Mouse (Mus musculus) forebrain, embryonic 13.5 days (tissue): ENCODE data around the gene Dcun1d2. TPM values are rescaled to one million over a fixed set of nuclear protein-coding genes. Genes with fewer than 3 reads are reported as not detected.
A peak's percentile ranks its signal among the peaks of the same experiment; 100 is the strongest.
"Not testable (repeated sequence)": the region's sequence is repeated elsewhere in the genome, so short reads cannot be mapped to it uniquely, and the experiment has no call there.

Experiments used
- ATAC-seq: fragments of 200-750 bp; cut with Nextera tagmentation; 2 replicates; pipeline ENCODE4 v1.8.0; 2017
- H3K27ac ChIP-seq: fragments of 300-500 bp; sonication (generic); 2 replicates; pipeline ENCODE4 v1.5.1; 2015; ENCODE audit warnings: inconsistent platforms, mild to moderate bottlenecking, moderate library complexity
- H3K27me3 ChIP-seq: fragments of 300-500 bp; sonication (generic); 2 replicates; pipeline ENCODE4 v1.6.1; 2015; ENCODE audit warnings: mild to moderate bottlenecking, inconsistent platforms
- H3K36me3 ChIP-seq: fragments of 300-500 bp; sonication (generic); 2 replicates; pipeline ENCODE4 v1.6.1; 2015; ENCODE audit warnings: mild to moderate bottlenecking, inconsistent platforms; ENCODE audit not compliant: poor library complexity, severe bottlenecking
- H3K4me1 ChIP-seq: fragments of 300-500 bp; sonication (generic); 2 replicates; pipeline ENCODE4 v1.6.1; 2015; ENCODE audit warnings: inconsistent platforms
- H3K4me2 ChIP-seq: fragments of 300-500 bp; sonication (generic); 2 replicates; pipeline ENCODE4 v1.6.1; 2015; ENCODE audit warnings: inconsistent platforms, mild to moderate bottlenecking, moderate library complexity
- H3K4me3 ChIP-seq: fragments of 300-500 bp; sonication (generic); 2 replicates; pipeline ENCODE4 v1.5.1; 2015; ENCODE audit warnings: mild to moderate bottlenecking, inconsistent platforms
- H3K9ac ChIP-seq: fragments of 300-500 bp; sonication (generic); 2 replicates; pipeline ENCODE4 v1.6.1; 2015; ENCODE audit warnings: mild to moderate bottlenecking, inconsistent platforms
- H3K9me3 ChIP-seq: fragments of 300-500 bp; sonication (generic); replicated peaks from 2 replicates; pipeline ENCODE4 v1.6.1; 2016; ENCODE audit warnings: inconsistent platforms
- WGBS: fragments of 180-500 bp; shearing (Covaris S2); methylation state at CpG from one replicate; pipeline ENCODE4 v1.1.7; 2015; 5-methylcytosine and 5-hydroxymethylcytosine counted together
- polyA plus RNA-seq: library from polyadenylated mRNA; unstranded; fragments of >200 nt; fragmentation: Nextera tagmentation; extraction: Ambion mirVana; gene quantifications from 2 replicates; pipeline ENCODE4 v1.2.1, GENCODE M21; 2015

The Dcun1d2 gene
- polyA plus RNA-seq = 31.6 and 35.1 TPM in 2 replicates

- WGBS = under 1% methylated on average over 79 of the region's 79 CpGs
- Histone ChIP-seq H3K4me1 (peaks cover 21% of the 10 kb centered on the region), H3K27ac (peak within 1 kb of the TSS; percentile 79), H3K36me3 (peaks cover 13% of the 10 kb centered on the region), H3K9me3 (no peaks in the 10 kb centered on the region), H3K4me2 (peak within 1 kb of the TSS; percentile 81), H3K4me3 (peak within 1 kb of the TSS; percentile 91), H3K27me3 (no peaks in the 10 kb centered on the region), H3K9ac (peak within 1 kb of the TSS; percentile 79)
- peak; percentile 96 for ATAC-seq
These were observed at the start of gene Dcun1d2, which contains the start of gene Tmco3 for GRCm38 (mm10) chr8:13287692-13288623. Gene Dcun1d2 (minus strand): TSS chr8:13288131. Gene Tmco3 (plus strand): TSS chr8:13288190.

GRCm38 (mm10) chr8:13337678-13338077 lies 49.7 kb upstream of the Dcun1d2 start:
- H3K4me3 ChIP-seq = peak overlapping the region; percentile 88
- H3K27ac ChIP-seq = peak overlapping the region; percentile 48
- no peaks in the 10 kb centered on the region for H3K27me3 ChIP-seq
- 80% methylated on average over 3 of the region's 3 CpGs for WGBS
- peak overlapping the region; percentile 97; the same call in 1 of the 2 replicates for H3K9ac ChIP-seq
- H3K9me3 ChIP-seq = no peaks in the 10 kb centered on the region
- H3K36me3 ChIP-seq = peaks cover 25% of the 10 kb centered on the region
- ATAC-seq = no peak
- peaks cover 20% of the 10 kb centered on the region for H3K4me1 ChIP-seq
- H3K4me2 ChIP-seq = peak overlapping the region; percentile 87

GRCm38 (mm10) chr8:13337245-13337644 lies 49.3 kb upstream of the Dcun1d2 start:
- Histone ChIP-seq H3K36me3 (peaks cover 20% of the 10 kb centered on the region), H3K4me1 (peaks cover 20% of the 10 kb centered on the region)
- not testable (repeated sequence) for H3K27me3 ChIP-seq, H3K9ac ChIP-seq, ATAC-seq, H3K4me3 ChIP-seq, H3K27ac ChIP-seq, H3K9me3 ChIP-seq, H3K4me2 ChIP-seq
- WGBS = 93% methylated on average over 6 of the region's 6 CpGs

GRCm38 (mm10) chr8:13334671-13335070 lies 46.7 kb upstream of the Dcun1d2 start:
- no peaks in the 10 kb centered on the region for H3K9me3 ChIP-seq
- H3K36me3 ChIP-seq = no peaks in the 10 kb centered on the region
- H3K4me1 ChIP-seq = peaks cover 2% of the 10 kb centered on the region; the same call in 1 of the 2 replicates
- no peak overlapping the region for H3K4me2 ChIP-seq
- WGBS = 46% methylated on average over 1 of the region's 1 CpGs
- no peak overlapping the region for H3K4me3 ChIP-seq
- no peak overlapping the region for H3K9ac ChIP-seq
- ATAC-seq = no peak
- no peak overlapping the region for H3K27ac ChIP-seq
- H3K27me3 ChIP-seq = no peaks in the 10 kb centered on the region

GRCm38 (mm10) chr8:13326598-13326997 lies 38.7 kb upstream of the Dcun1d2 start:
- peaks cover 10% of the 10 kb centered on the region; the same call in 1 of the 2 replicates for H3K36me3 ChIP-seq
- H3K27me3 ChIP-seq = no peaks in the 10 kb centered on the region
- no peaks in the 10 kb centered on the region for H3K4me1 ChIP-seq
- no peak overlapping the region for H3K4me2 ChIP-seq
- no peak overlapping the region for H3K27ac ChIP-seq
- no peak for ATAC-seq
- no peak overlapping the region for H3K4me3 ChIP-seq
- whole genome bisulfite sequencing = 38% methylated on average over 5 of the region's 5 CpGs
- no peak overlapping the region for H3K9ac ChIP-seq
- no peaks in the 10 kb centered on the region for H3K9me3 ChIP-seq

GRCm38 (mm10) chr8:13316671-13317070 lies 28.7 kb upstream of the Dcun1d2 start:
- no peaks in the 10 kb centered on the region for H3K4me1 ChIP-seq
- H3K4me2 ChIP-seq = no peak overlapping the region
- no peaks in the 10 kb centered on the region for H3K9me3 ChIP-seq
- no peak overlapping the region for H3K4me3 ChIP-seq
- no peak overlapping the region for H3K27ac ChIP-seq
- 93% methylated on average over 10 of the region's 10 CpGs for WGBS
- no peaks in the 10 kb centered on the region for H3K27me3 ChIP-seq
- H3K36me3 ChIP-seq = peaks cover 73% of the 10 kb centered on the region
- no peak for ATAC-seq
- H3K9ac ChIP-seq = no peak overlapping the region

- ATAC-seq = no peak
- Histone ChIP-seq H3K27me3 (no peaks in the 10 kb centered on the region), H3K36me3 (peaks cover 75% of the 10 kb centered on the region), H3K4me3 (no peak overlapping the region), H3K4me2 (no peak overlapping the region), H3K9me3 (no peaks in the 10 kb centered on the region), H3K9ac (no peak overlapping the region), H3K4me1 (no peaks in the 10 kb centered on the region), H3K27ac (no peak overlapping the region)
- 82% methylated on average over 3 of the region's 3 CpGs for WGBS
These were observed 27.0 kb upstream of the Dcun1d2 start for GRCm38 (mm10) chr8:13314922-13315321.

- 87% methylated on average over 9 of the region's 9 CpGs for WGBS
- Histone ChIP-seq H3K9me3 (peaks cover 3% of the 10 kb centered on the region; the same call in 1 of the 2 replicates), H3K4me1 (no peaks in the 10 kb centered on the region), H3K36me3 (peaks cover 74% of the 10 kb centered on the region), H3K4me2 (no peak overlapping the region), H3K4me3 (no peak overlapping the region), H3K27me3 (no peaks in the 10 kb centered on the region), H3K27ac (no peak overlapping the region), H3K9ac (no peak overlapping the region)
- ATAC-seq = no peak
These were observed 19.0 kb upstream of the Dcun1d2 start for GRCm38 (mm10) chr8:13306916-13307315.

GRCm38 (mm10) chr8:13306309-13306909 lies 18.5 kb upstream of the Dcun1d2 start:
- WGBS = 83% methylated on average over 7 of the region's 7 CpGs
- ATAC-seq = no peak
- H3K27ac ChIP-seq = no peak overlapping the region
- H3K9ac ChIP-seq = no peak overlapping the region
- no peaks in the 10 kb centered on the region for H3K27me3 ChIP-seq
- H3K4me1 ChIP-seq = no peaks in the 10 kb centered on the region
- peaks cover 3% of the 10 kb centered on the region; the same call in 1 of the 2 replicates for H3K9me3 ChIP-seq
- no peak overlapping the region for H3K4me3 ChIP-seq
- H3K36me3 ChIP-seq = peaks cover 79% of the 10 kb centered on the region
- no peak overlapping the region for H3K4me2 ChIP-seq

- H3K9ac ChIP-seq = no peak overlapping the region
- ATAC-seq = no peak
- H3K4me3 ChIP-seq = no peak overlapping the region
- H3K27me3 ChIP-seq = no peaks in the 10 kb centered on the region
- H3K9me3 ChIP-seq = peaks cover 3% of the 10 kb centered on the region; the same call in 1 of the 2 replicates
- H3K27ac ChIP-seq = no peak overlapping the region
- 94% methylated on average over 4 of the region's 4 CpGs for WGBS
- H3K4me1 ChIP-seq = no peaks in the 10 kb centered on the region
- no peak overlapping the region for H3K4me2 ChIP-seq
- H3K36me3 ChIP-seq = peaks cover 80% of the 10 kb centered on the region
These were observed 18.0 kb upstream of the Dcun1d2 start for GRCm38 (mm10) chr8:13305884-13306283.

GRCm38 (mm10) chr8:13305459-13305858 lies 17.5 kb upstream of the Dcun1d2 start:
- Histone ChIP-seq H3K9me3 (peaks cover 3% of the 10 kb centered on the region; the same call in 1 of the 2 replicates), H3K9ac (no peak overlapping the region), H3K4me3 (no peak overlapping the region), H3K27ac (no peak overlapping the region), H3K4me2 (no peak overlapping the region), H3K36me3 (peaks cover 80% of the 10 kb centered on the region), H3K27me3 (no peaks in the 10 kb centered on the region), H3K4me1 (no peaks in the 10 kb centered on the region)
- 96% methylated on average over 6 of the region's 6 CpGs for WGBS
- no peak for ATAC-seq

GRCm38 (mm10) chr8:13301036-13301435 lies 13.1 kb upstream of the Dcun1d2 start:
- Histone ChIP-seq H3K4me3 (no peak overlapping the region), H3K36me3 (peaks cover 88% of the 10 kb centered on the region), H3K4me1 (no peaks in the 10 kb centered on the region), H3K4me2 (no peak overlapping the region), H3K27ac (no peak overlapping the region), H3K9ac (no peak overlapping the region), H3K27me3 (no peaks in the 10 kb centered on the region), H3K9me3 (peaks cover 3% of the 10 kb centered on the region)
- no peak for ATAC-seq
- whole genome bisulfite sequencing = 94% methylated on average over 7 of the region's 7 CpGs
